Mouse (Mus musculus) heart, embryonic 13.5 days (tissue): ENCODE data around the gene Fam129a. TPM values are rescaled to one million over a fixed set of nuclear protein-coding genes. Genes with fewer than 3 reads are reported as not detected.
A peak's percentile ranks its signal among the peaks of the same experiment; 100 is the strongest.

ENCODE experiments used
- ATAC-seq: fragments of 200-750 bp; cut with Nextera tagmentation; 2 replicates; pipeline ENCODE4 v1.8.0; 2017; ENCODE audit warnings: moderate TSS enrichment; ENCODE audit not compliant: insufficient number of reproducible peaks, low FRiP score, low TSS enrichment; ENCODE audit errors: extremely low read depth
- H3K27ac ChIP-seq: fragments of 300-500 bp; sonication (generic); replicated peaks from 2 replicates; pipeline ENCODE4 v1.5.1; 2015; ENCODE audit warnings: moderate library complexity, mild to moderate bottlenecking, inconsistent platforms
- H3K27me3 ChIP-seq: fragments of 300-500 bp; sonication (generic); replicated peaks from 2 replicates; pipeline ENCODE4 v1.6.1; 2015; ENCODE audit warnings: mild to moderate bottlenecking, inconsistent platforms
- H3K36me3 ChIP-seq: fragments of 300-500 bp; sonication (generic); 2 replicates; pipeline ENCODE4 v1.6.1; 2015; ENCODE audit warnings: mild to moderate bottlenecking, inconsistent platforms
- H3K4me1 ChIP-seq: fragments of 300-500 bp; sonication (generic); 2 replicates; pipeline ENCODE4 v1.6.1; 2015; ENCODE audit warnings: inconsistent platforms
- H3K4me2 ChIP-seq: fragments of 300-500 bp; sonication (generic); 2 replicates; pipeline ENCODE4 v1.6.1; 2015; ENCODE audit warnings: inconsistent platforms, mild to moderate bottlenecking, moderate library complexity
- H3K4me3 ChIP-seq: fragments of 300-500 bp; sonication (generic); 2 replicates; pipeline ENCODE4 v1.5.1; 2015; ENCODE audit warnings: moderate library complexity, mild to moderate bottlenecking, inconsistent platforms
- H3K9ac ChIP-seq: fragments of 300-500 bp; sonication (generic); 2 replicates; pipeline ENCODE4 v1.6.1; 2015; ENCODE audit warnings: inconsistent platforms, mild to moderate bottlenecking, moderate library complexity
- H3K9me3 ChIP-seq: fragments of 300-500 bp; sonication (generic); 2 replicates; pipeline ENCODE4 v1.6.1; 2016; ENCODE audit warnings: inconsistent platforms
- WGBS: fragments of 180-500 bp; shearing (Covaris S2); methylation state at CpG from one replicate; pipeline ENCODE4 v1.1.7; 2015; ENCODE audit warnings: mixed read lengths; 5-methylcytosine and 5-hydroxymethylcytosine counted together
- polyA plus RNA-seq: library from polyadenylated mRNA; unstranded; fragments of >200 nt; fragmentation: Nextera tagmentation; extraction: Ambion mirVana; gene quantifications from 2 replicates; pipeline ENCODE4 v1.2.1, GENCODE M21; 2015

The Fam129a gene
- 4.5 and 4.7 TPM in 2 replicates for polyA plus RNA-seq

GRCm38 (mm10) chr1:151570981-151571837 lies at the start of gene Fam129a:
TSS of gene Fam129a (plus strand) at chr1:151571186.
- peak within 1 kb of the TSS; percentile 97 for H3K4me2 ChIP-seq
- H3K9ac ChIP-seq = peak within 1 kb of the TSS; percentile 83
- H3K27me3 ChIP-seq = peaks cover 23% of the 10 kb centered on the region
- H3K4me3 ChIP-seq = peak within 1 kb of the TSS; percentile 70
- 0 out of 2 replicates have a peak, but pooled peaks have one; percentile 14 for ATAC-seq
- H3K27ac ChIP-seq = no peak within 1 kb of the TSS
- no peaks in the 10 kb centered on the region for H3K36me3 ChIP-seq
- H3K4me1 ChIP-seq = peaks cover 18% of the 10 kb centered on the region
- 3% methylated on average over 46 of the region's 46 CpGs for WGBS
- no peaks in the 10 kb centered on the region for H3K9me3 ChIP-seq

GRCm38 (mm10) chr1:151526701-151527100 lies 44.3 kb upstream of the Fam129a start:
- no peaks in the 10 kb centered on the region for H3K4me1 ChIP-seq
- 67% methylated on average over 3 of the region's 3 CpGs for WGBS
- ATAC-seq = no peak

GRCm38 (mm10) chr1:151543796-151544477 lies 27.0 kb upstream of the Fam129a start:
- Histone ChIP-seq H3K4me3 (no peak overlapping the region), H3K9ac (no peak overlapping the region), H3K9me3 (no peaks in the 10 kb centered on the region), H3K4me2 (no peak overlapping the region), H3K36me3 (no peaks in the 10 kb centered on the region), H3K27me3 (no peaks in the 10 kb centered on the region), H3K4me1 (no peaks in the 10 kb centered on the region), H3K27ac (no peak overlapping the region)
- no peak for ATAC-seq
- WGBS = 68% methylated on average over 6 of the region's 6 CpGs

More at GRCm38 (mm10) chr1:151526701-151527100, 44.3 kb upstream of the Fam129a start:
- Histone ChIP-seq H3K27me3 (no peaks in the 10 kb centered on the region), H3K4me2 (no peak overlapping the region), H3K36me3 (no peaks in the 10 kb centered on the region), H3K4me3 (no peak overlapping the region), H3K27ac (no peak overlapping the region), H3K9ac (no peak overlapping the region), H3K9me3 (peaks cover 2% of the 10 kb centered on the region; the same call in 1 of the 2 replicates)

- ATAC-seq = no peak
- no peaks in the 10 kb centered on the region for H3K4me1 ChIP-seq
- H3K9ac ChIP-seq = no peak overlapping the region
- no peak overlapping the region for H3K4me2 ChIP-seq
- no peaks in the 10 kb centered on the region for H3K9me3 ChIP-seq
- no peak overlapping the region for H3K27ac ChIP-seq
- WGBS = 82% methylated on average over 3 of the region's 3 CpGs
- H3K36me3 ChIP-seq = no peaks in the 10 kb centered on the region
- H3K4me3 ChIP-seq = no peak overlapping the region
- no peaks in the 10 kb centered on the region for H3K27me3 ChIP-seq
Observed at GRCm38 (mm10) chr1:151544581-151544980, 26.4 kb upstream of the Fam129a start.

GRCm38 (mm10) chr1:151545571-151545970 lies 25.4 kb upstream of the Fam129a start:
- Histone ChIP-seq H3K36me3 (no peaks in the 10 kb centered on the region), H3K4me1 (no peaks in the 10 kb centered on the region), H3K4me2 (no peak overlapping the region), H3K4me3 (no peak overlapping the region), H3K27me3 (no peaks in the 10 kb centered on the region), H3K9ac (no peak overlapping the region), H3K9me3 (no peaks in the 10 kb centered on the region), H3K27ac (no peak overlapping the region)
- WGBS = 75% methylated on average over 7 of the region's 7 CpGs
- no peak for ATAC-seq

- no peaks in the 10 kb centered on the region for H3K9me3 ChIP-seq
- H3K4me3 ChIP-seq = no peak overlapping the region
- H3K4me2 ChIP-seq = no peak overlapping the region
- ATAC-seq = no peak
- H3K27ac ChIP-seq = no peak overlapping the region
- no peaks in the 10 kb centered on the region for H3K27me3 ChIP-seq
- no peak overlapping the region for H3K9ac ChIP-seq
- H3K36me3 ChIP-seq = no peaks in the 10 kb centered on the region
- 60% methylated on average over 8 of the region's 8 CpGs for WGBS
- peaks cover 3% of the 10 kb centered on the region; the same call in 1 of the 2 replicates for H3K4me1 ChIP-seq
Observed at GRCm38 (mm10) chr1:151548896-151549610, 21.9 kb upstream of the Fam129a start.

- WGBS = 68% methylated on average over 7 of the region's 7 CpGs
- H3K36me3 ChIP-seq = no peaks in the 10 kb centered on the region
- H3K4me1 ChIP-seq = peaks cover 3% of the 10 kb centered on the region; the same call in 1 of the 2 replicates
- no peaks in the 10 kb centered on the region for H3K9me3 ChIP-seq
- H3K27me3 ChIP-seq = no peaks in the 10 kb centered on the region
- H3K4me2 ChIP-seq = no peak overlapping the region
- no peak overlapping the region for H3K9ac ChIP-seq
- ATAC-seq = no peak
- no peak overlapping the region for H3K27ac ChIP-seq
- no peak overlapping the region for H3K4me3 ChIP-seq
Observed at GRCm38 (mm10) chr1:151549794-151550193, 21.2 kb upstream of the Fam129a start.

- WGBS = 53% methylated on average over 19 of the region's 19 CpGs
- Histone ChIP-seq H3K4me2 (peak overlapping the region; percentile 12; the same call in 1 of the 2 replicates), H3K27ac (no peak overlapping the region), H3K9ac (no peak overlapping the region; the same call in 1 of the 2 replicates), H3K4me1 (peaks cover 3% of the 10 kb centered on the region; the same call in 1 of the 2 replicates), H3K4me3 (no peak overlapping the region), H3K9me3 (no peaks in the 10 kb centered on the region), H3K36me3 (no peaks in the 10 kb centered on the region), H3K27me3 (no peaks in the 10 kb centered on the region)
- ATAC-seq = no peak
Observed at GRCm38 (mm10) chr1:151550587-151551479, 20.2 kb upstream of the Fam129a start.

- WGBS = 48% methylated on average over 11 of the region's 11 CpGs
- H3K36me3 ChIP-seq = no peaks in the 10 kb centered on the region
- ATAC-seq = no peak
Observed at GRCm38 (mm10) chr1:151560536-151560935, 10.4 kb upstream of the Fam129a start.

GRCm38 (mm10) chr1:151563401-151563800 lies 7.6 kb upstream of the Fam129a start:
- no peaks in the 10 kb centered on the region for H3K36me3 ChIP-seq
- WGBS = 55% methylated on average over 5 of the region's 5 CpGs
- ATAC-seq = no peak
- H3K27me3 ChIP-seq = no peaks in the 10 kb centered on the region
- no peak overlapping the region for H3K9ac ChIP-seq
- no peak overlapping the region for H3K27ac ChIP-seq
- H3K9me3 ChIP-seq = no peaks in the 10 kb centered on the region
- no peak overlapping the region for H3K4me2 ChIP-seq
- H3K4me1 ChIP-seq = no peaks in the 10 kb centered on the region
- H3K4me3 ChIP-seq = no peak overlapping the region

More at GRCm38 (mm10) chr1:151560536-151560935, 10.4 kb upstream of the Fam129a start:
- H3K9me3 ChIP-seq = no peaks in the 10 kb centered on the region
- no peak overlapping the region for H3K9ac ChIP-seq
- no peak overlapping the region for H3K4me3 ChIP-seq
- no peak overlapping the region for H3K27ac ChIP-seq
- H3K27me3 ChIP-seq = no peaks in the 10 kb centered on the region
- H3K4me1 ChIP-seq = no peaks in the 10 kb centered on the region
- H3K4me2 ChIP-seq = no peak overlapping the region
